Mouse (Mus musculus) lung, postnatal 14 days (tissue): ENCODE results near the gene Dnajc14.
"Not testable (repeated sequence)": the region's sequence is repeated elsewhere in the genome, so short reads cannot be mapped to it uniquely, and the experiment has no call there.

ENCODE experiments used
- DNase-seq: peaks from one replicate; pipeline ENCODE4 v3.0.0; 2021

The Dnajc14 gene

GRCm38 (mm10) chr10:128821358-128822056 lies 17.6 kb downstream of the Dnajc14 start, which contains the start of gene Ormdl2:
Gene Ormdl2 (minus strand): TSS chr10:128821645.
- peak; percentile 99 for DNase-seq

DNA sequence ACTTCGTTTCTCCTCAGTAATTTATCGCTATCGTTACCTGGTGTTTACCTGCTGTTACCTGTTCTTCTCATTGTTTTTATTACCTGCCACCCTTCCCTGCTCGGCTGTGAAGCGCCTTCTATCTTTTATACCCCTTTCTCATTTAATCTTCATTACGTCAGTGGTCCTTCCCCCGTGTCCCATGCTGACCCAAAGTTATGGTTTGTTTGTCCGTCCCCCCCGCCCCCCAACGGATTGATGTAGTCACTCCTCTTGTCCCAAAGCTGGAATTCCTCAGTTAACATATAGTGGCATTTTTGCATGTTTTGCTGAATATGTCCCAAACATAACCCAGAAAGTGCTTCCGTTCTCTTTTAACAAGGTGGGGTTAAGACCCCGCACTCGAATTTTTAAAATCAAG lies 18.3 kb downstream of the Dnajc14 start:
- no peak for DNase-seq

DNA sequence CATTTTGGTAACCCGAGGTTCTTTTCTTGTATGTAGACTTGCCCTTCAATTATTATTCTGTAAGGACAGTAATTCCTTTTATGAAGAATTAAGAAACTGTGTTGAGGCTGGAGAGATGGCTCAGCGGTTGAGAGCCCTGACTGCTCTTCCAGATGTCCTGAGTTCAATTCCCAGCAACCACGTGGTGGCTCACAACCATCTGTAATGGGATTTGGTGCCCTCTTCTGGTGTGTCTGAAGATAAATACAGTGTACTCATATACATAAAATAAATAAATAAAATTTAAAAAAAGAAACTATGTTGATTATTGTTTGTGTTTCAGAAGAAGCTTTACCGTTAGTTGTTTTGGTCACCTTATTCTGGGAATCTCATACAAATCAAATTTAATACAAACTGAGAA lies 19.2 kb downstream of the Dnajc14 start:
- not testable (repeated sequence) for DNase-seq

DNA sequence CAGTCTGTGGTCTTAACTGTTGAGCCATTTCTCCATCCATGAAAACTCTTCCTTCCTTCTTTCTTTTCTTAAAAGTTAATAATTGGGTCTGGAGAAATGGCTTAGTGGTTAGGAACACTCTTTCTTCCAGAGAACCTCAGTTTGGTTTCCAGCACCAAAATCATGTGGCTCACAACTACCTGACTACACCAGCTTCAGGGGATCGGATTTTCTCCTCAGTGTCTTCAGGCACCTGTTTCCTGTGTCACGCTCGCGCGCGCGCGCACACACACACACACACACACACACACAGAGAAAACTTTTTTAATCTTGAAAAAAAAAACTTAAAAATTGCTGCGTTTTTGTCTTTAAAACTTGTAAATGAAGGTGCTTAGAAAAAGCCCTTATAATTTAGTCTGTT lies 20.0 kb downstream of the Dnajc14 start:
- no peak for DNase-seq

DNA sequence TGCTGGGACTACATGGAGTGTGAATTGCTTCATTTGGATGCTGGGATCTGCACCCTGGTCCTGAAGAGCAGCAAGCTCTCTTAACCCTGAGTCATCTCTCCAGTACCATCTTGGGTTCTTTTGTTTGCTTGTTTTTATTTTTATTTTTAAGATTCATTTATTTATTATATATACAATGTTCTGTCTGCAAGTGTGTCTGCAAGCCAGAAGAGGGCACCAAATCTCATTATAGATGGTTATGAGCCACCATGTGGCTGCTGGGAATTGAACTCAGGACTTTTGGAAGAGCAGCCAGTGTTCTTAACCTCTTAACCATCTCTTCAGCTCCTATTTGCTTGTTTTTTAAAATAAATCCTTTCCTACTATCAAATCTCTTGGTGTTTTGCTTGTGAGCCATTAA lies 33.5 kb downstream of the Dnajc14 start:
- no peak for DNase-seq

GRCm38 (mm10) chr10:128839434-128839833 lies 35.6 kb downstream of the Dnajc14 start:
- DNase-seq, result no peak

- DNase-seq, result no peak
These were observed 36.8 kb downstream of the Dnajc14 start for GRCm38 (mm10) chr10:128840612-128841011.

DNA sequence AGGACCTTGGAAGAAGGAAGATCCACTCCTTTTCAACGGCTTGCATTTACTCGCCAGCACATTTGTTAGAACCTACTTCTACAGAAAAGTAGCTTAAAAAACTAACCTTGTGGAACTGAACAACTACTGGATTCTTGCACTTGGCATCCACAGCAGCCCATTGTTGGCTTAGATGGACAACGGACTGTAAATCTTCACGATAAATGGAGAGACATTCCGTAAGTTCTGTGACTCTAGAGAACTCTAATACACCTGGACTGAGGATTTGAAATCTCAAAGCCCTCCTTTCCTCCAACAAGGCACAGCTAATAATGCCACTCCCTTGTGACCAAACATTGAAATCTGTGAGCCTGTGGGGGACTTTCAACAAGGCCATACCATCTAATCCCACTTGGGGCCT lies 39.4 kb downstream of the Dnajc14 start:
- no peak for DNase-seq

DNA sequence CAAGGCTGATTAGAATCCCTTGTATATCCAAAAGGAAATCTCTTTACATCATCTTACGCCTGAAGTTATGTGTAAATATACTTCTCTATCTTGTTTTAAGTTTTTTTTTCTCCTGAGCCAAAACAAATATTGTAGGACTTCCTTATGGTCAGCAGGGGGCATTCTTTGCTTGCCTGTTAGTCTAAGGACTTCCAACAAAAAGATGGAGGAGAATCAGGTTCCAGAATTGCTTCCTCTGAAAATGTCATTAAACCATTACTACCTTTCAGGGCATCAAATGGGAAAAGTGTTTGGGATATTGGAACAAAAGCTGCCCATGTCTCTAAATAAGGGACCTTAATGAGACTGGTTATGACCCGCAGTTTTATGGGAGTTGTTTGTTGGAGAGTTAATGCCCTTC lies 41.7 kb downstream of the Dnajc14 start:
- DNase-seq, result peak; percentile 24

- no peak for DNase-seq
These were observed 42.8 kb downstream of the Dnajc14 start for GRCm38 (mm10) chr10:128846664-128847063.

GRCm38 (mm10) chr10:128848426-128848825 lies 44.6 kb downstream of the Dnajc14 start:
- DNase-seq, result no peak

DNA sequence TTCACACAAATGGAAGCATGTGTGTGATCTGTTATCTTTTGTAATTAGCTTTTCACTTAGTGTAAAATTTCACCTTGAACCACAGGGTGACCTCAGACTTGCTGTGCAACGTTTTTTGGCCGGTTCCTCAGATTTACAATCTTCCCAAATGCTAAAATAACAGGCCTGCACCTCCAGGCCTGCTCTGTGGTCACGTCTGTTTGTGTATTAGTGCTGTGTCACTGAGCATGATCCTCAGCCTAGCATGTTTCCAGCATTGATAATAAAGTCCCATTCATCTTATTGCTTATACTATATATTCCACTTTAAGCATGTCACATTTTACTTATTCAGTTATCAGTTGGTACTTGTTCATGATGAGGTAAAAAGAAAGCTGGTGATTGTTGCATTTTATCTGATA lies 46.5 kb downstream of the Dnajc14 start:
- DNase-seq, result no peak

- DNase-seq, result no peak
These were observed 57.3 kb downstream of the Dnajc14 start for GRCm38 (mm10) chr10:128861176-128861575.

GRCm38 (mm10) chr10:128866042-128866441 lies 62.2 kb downstream of the Dnajc14 start:
- no peak for DNase-seq

GRCm38 (mm10) chr10:128866518-128866917 lies 62.7 kb downstream of the Dnajc14 start:
- DNase-seq, result no peak
